Mouse (Mus musculus): ENCODE results near the gene Sar1a.

The Sar1a gene

GRCm38 (mm10) chr10:61680015-61680913 lies at the start of gene Sar1a:
Gene Sar1a (plus strand): TSS chr10:61680299.
- peak; percentile 98 for DNase-seq

GRCm38 (mm10) chr10:61632445-61632844 lies 47.7 kb upstream of the Sar1a start:
- no peak for DNase-seq

- DNase-seq: no peak
Observed at GRCm38 (mm10) chr10:61637055-61637454, 43.0 kb upstream of the Sar1a start.

GRCm38 (mm10) chr10:61640363-61640762 lies 39.7 kb upstream of the Sar1a start:
- no peak for DNase-seq

GRCm38 (mm10) chr10:61646557-61646956 lies 33.5 kb upstream of the Sar1a start:
- DNase-seq: no peak

GRCm38 (mm10) chr10:61647790-61648736 lies 32.0 kb upstream of the Sar1a start, which contains the start of gene Ppa1:
Gene Ppa1 (plus strand): TSS chr10:61648552.
- peak; percentile 80 for DNase-seq

GRCm38 (mm10) chr10:61648737-61649645 lies 31.1 kb upstream of the Sar1a start:
- DNase-seq: peak in 1 of 2 experiments; percentile 13

- no peak for DNase-seq
Observed at GRCm38 (mm10) chr10:61654105-61654504, 26.0 kb upstream of the Sar1a start.

- no peak for DNase-seq
Observed at GRCm38 (mm10) chr10:61654691-61655090, 25.4 kb upstream of the Sar1a start.

- DNase-seq: no peak
Observed at GRCm38 (mm10) chr10:61655188-61655587, 24.9 kb upstream of the Sar1a start.

- DNase-seq: peak; percentile 32 to 64
Observed at GRCm38 (mm10) chr10:61656928-61657882, 22.9 kb upstream of the Sar1a start.

- DNase-seq: peak in 1 of 2 experiments; percentile 20
Observed at GRCm38 (mm10) chr10:61657985-61658384, 22.1 kb upstream of the Sar1a start.

- DNase-seq: no peak
Observed at GRCm38 (mm10) chr10:61661887-61662286, 18.2 kb upstream of the Sar1a start.

GRCm38 (mm10) chr10:61662391-61662988 lies 17.6 kb upstream of the Sar1a start:
- no peak for DNase-seq

- DNase-seq: no peak
Observed at GRCm38 (mm10) chr10:61665111-61665510, 15.0 kb upstream of the Sar1a start.

GRCm38 (mm10) chr10:61665651-61666050 lies 14.4 kb upstream of the Sar1a start:
- no peak for DNase-seq

- no peak for DNase-seq
Observed at GRCm38 (mm10) chr10:61669289-61669688, 10.8 kb upstream of the Sar1a start.

GRCm38 (mm10) chr10:61669896-61670295 lies 10.2 kb upstream of the Sar1a start:
- DNase-seq: no peak

- no peak for DNase-seq
Observed at GRCm38 (mm10) chr10:61670758-61671157, 9.3 kb upstream of the Sar1a start.

- DNase-seq: no peak
Observed at GRCm38 (mm10) chr10:61675935-61676334, 4.2 kb upstream of the Sar1a start.

- DNase-seq: peak in 1 of 2 experiments; percentile 21
Observed at GRCm38 (mm10) chr10:61679545-61679944, 554 bp upstream of the Sar1a start.
